Mouse (Mus musculus) testis, adult 2 months (tissue): ENCODE data around the gene Fcgrt. TPM values are rescaled to one million over a fixed set of nuclear protein-coding genes. Genes with fewer than 3 reads are reported as not detected.
"Not testable (repeated sequence)": the region's sequence is repeated elsewhere in the genome, so short reads cannot be mapped to it uniquely, and the experiment has no call there.

Experiments used
- H3K27ac ChIP-seq: fragments of 200-500 bp; 2 replicates; pipeline ENCODE4 v1.5.1; 2012; ENCODE audit warnings: low read depth, low read length; ENCODE audit not compliant: control insufficient read depth, insufficient read depth
- H3K27me3 ChIP-seq: fragments of 200-500 bp; 2 replicates; pipeline ENCODE4 v1.6.1; 2012; ENCODE audit warnings: mild to moderate bottlenecking, low read length, moderate library complexity; ENCODE audit not compliant: control insufficient read depth, insufficient read depth
- H3K36me3 ChIP-seq: fragments of 200-500 bp; 2 replicates; pipeline ENCODE4 v1.6.1; 2012; ENCODE audit warnings: mild to moderate bottlenecking, low read length; ENCODE audit not compliant: control insufficient read depth, insufficient read depth
- H3K4me1 ChIP-seq: fragments of 200-500 bp; 2 replicates; pipeline ENCODE4 v1.6.1; 2012; ENCODE audit warnings: low read length; ENCODE audit not compliant: control insufficient read depth, insufficient read depth
- H3K4me3 ChIP-seq: fragments of 200-500 bp; 2 replicates; pipeline ENCODE4 v1.5.1; 2012; ENCODE audit warnings: low read depth, mild to moderate bottlenecking, low read length, moderate library complexity, mixed read lengths; ENCODE audit not compliant: control insufficient read depth
- CTCF ChIP-seq: fragments of 200-500 bp; IDR thresholded peaks from 2 replicates; pipeline ENCODE4 v1.5.1; 2012; ENCODE audit warnings: low read depth, mild to moderate bottlenecking, inconsistent platforms, low read length, moderate library complexity; ENCODE audit not compliant: control insufficient read depth, insufficient read depth, insufficient replicate concordance
- POLR2A ChIP-seq: fragments of 200-500 bp; IDR thresholded peaks from 2 replicates; pipeline ENCODE4 v1.6.1; 2012; ENCODE audit warnings: low read depth, mild to moderate bottlenecking, inconsistent platforms, low read length, moderate library complexity; ENCODE audit not compliant: control insufficient read depth
- polyA plus RNA-seq: library from polyadenylated mRNA; depleted of rRNA; stranded (reverse); fragments of >200 nt; gene quantifications from 2 replicates; pipeline ENCODE4 v1.2.3, GENCODE M21; 2012; rRNA removed

Fcgrt gene
- 5.4 and 5.8 TPM in 2 replicates for polyA plus RNA-seq

DNA sequence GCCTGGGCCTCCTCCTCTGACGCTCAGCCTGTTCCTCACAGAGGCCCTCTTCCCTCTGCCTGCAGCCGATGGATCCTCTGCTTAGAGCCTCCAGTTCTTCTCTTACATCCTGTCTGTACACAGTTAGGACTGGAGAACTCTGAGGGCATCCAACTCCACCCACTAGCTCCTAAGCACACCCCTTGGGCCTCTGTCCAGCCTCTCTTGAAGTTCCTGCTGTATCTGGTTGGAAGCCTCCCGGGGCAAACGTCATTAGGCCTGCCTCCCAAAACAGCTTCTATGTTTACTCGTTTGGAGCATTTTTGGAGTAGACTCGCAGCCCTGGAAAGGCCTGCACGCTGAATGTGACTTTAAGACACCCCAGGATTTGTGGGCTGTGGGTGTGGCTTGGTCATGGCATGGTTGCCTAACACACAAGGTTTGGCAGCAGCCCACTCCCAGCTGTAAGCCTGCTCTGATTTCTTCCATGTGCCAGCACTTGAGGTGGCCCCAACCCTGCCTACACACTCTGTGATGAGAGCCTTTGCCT lies at the start of gene Fcgrt:
Fcgrt (minus strand) TSS at position 200 of the 529 bp plus-strand sequence.
- no peaks in the 10 kb centered on the region for H3K36me3 ChIP-seq
- no peak for TF ChIP-seq CTCF
- 0 out of 2 replicates have a peak, but pooled peaks have one; percentile 16 for TF ChIP-seq POLR2A
- H3K4me3 ChIP-seq: peak within 1 kb of the TSS; percentile 70
- H3K27ac ChIP-seq: peak within 1 kb of the TSS; percentile 84
- no peaks in the 10 kb centered on the region for H3K27me3 ChIP-seq
- no peaks in the 10 kb centered on the region for H3K4me1 ChIP-seq

- not testable (repeated sequence) for H3K4me1 ChIP-seq, H3K27ac ChIP-seq, H3K27me3 ChIP-seq, H3K4me3 ChIP-seq, H3K36me3 ChIP-seq
Observed at GRCm38 (mm10) chr7:45153052-45153451, 49.4 kb upstream of the Fcgrt start.

DNA sequence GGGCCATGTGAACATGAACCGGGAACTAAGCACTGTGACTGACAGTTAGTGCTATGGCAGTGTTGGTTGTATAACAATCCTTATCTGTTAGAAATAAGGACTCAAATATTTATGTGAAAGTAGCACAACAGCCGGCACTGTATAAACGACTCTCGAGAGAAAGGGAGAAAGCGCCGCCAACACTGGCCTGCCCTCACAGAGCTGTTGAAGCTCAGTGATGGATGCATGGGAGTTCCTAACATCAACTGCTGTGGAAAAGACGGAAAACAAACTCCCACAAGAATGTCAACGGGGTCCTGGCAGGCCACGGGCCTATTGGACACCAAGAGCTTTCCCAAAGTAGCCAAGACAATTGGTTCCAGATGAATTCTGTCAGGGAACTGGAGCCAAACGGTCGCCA lies 47.7 kb upstream of the Fcgrt start:
- no peak for TF ChIP-seq POLR2A
- TF ChIP-seq CTCF: no peak
- Histone ChIP-seq H3K4me1 (peaks cover 4% of the 10 kb centered on the region; the same call in 1 of the 2 replicates), H3K4me3 (no peak overlapping the region), H3K36me3 (peaks cover 2% of the 10 kb centered on the region; the same call in 1 of the 2 replicates), H3K27me3 (no peaks in the 10 kb centered on the region), H3K27ac (no peak overlapping the region)

DNA sequence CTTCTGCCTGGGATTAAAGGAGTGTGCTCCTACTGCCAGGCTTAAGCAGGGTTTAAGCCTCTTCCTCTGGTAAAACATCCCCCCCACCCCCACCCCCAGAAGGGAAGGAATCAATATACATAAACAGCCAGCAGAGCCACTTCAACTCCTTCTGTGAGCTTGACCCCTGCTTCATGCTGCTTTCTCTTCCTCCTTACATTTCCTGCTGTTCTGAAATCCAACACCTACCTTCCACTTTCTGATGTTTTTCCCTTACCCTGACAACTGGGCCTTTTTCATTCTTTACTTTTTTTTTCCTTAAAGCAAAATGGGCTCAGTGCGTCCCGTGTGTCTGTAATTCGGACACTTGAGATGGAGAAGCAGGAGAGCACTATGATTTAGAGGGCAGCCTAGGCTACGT lies 46.7 kb upstream of the Fcgrt start:
- Histone ChIP-seq H3K36me3 (no peaks in the 10 kb centered on the region), H3K27ac (no peak overlapping the region; the same call in 1 of the 2 replicates), H3K4me3 (no peak overlapping the region), H3K4me1 (peaks cover 2% of the 10 kb centered on the region; the same call in 1 of the 2 replicates), H3K27me3 (no peaks in the 10 kb centered on the region)
- no peak for TF ChIP-seq POLR2A
- TF ChIP-seq CTCF: no peak

- no peak for TF ChIP-seq CTCF
- no peak for TF ChIP-seq POLR2A
- Histone ChIP-seq H3K27me3 (no peaks in the 10 kb centered on the region), H3K27ac (no peak overlapping the region)
Observed at GRCm38 (mm10) chr7:45149545-45149944, 45.9 kb upstream of the Fcgrt start.

GRCm38 (mm10) chr7:45148534-45149098 lies 45.0 kb upstream of the Fcgrt start:
- Histone ChIP-seq H3K36me3 (no peaks in the 10 kb centered on the region), H3K27me3 (no peaks in the 10 kb centered on the region), H3K27ac (no peak overlapping the region), H3K4me3 (no peak overlapping the region), H3K4me1 (no peaks in the 10 kb centered on the region)
- TF ChIP-seq CTCF (no peak), POLR2A (no peak)

More at GRCm38 (mm10) chr7:45149545-45149944, 45.9 kb upstream of the Fcgrt start:
- Histone ChIP-seq H3K4me3 (no peak overlapping the region), H3K36me3 (no peaks in the 10 kb centered on the region), H3K4me1 (no peaks in the 10 kb centered on the region)

DNA sequence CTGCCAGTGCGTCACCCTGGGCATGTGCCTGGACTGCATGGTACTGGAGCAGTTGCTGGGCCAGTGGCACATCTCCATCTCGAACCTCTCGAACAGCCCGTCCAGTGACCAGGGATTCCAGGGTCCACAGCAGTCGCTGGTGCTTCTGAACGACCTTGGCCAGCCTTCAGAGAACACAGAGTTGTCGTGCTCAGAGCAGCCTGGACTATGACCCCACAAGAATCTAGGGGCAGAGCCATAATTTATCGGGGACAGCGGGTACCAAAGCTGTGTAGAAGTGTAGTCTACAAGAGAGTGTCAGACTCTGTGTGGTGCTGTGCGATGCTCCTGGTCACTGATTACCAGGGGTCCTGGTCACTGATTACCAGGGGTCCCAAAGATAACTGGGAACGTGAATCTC lies 44.2 kb upstream of the Fcgrt start:
- Histone ChIP-seq H3K36me3 (no peaks in the 10 kb centered on the region), H3K4me3 (no peak overlapping the region)

More for the DNA sequence above, 44.2 kb upstream of the Fcgrt start:
- no peaks in the 10 kb centered on the region for H3K4me1 ChIP-seq
- TF ChIP-seq CTCF (no peak), POLR2A (no peak)
- H3K27me3 ChIP-seq: no peaks in the 10 kb centered on the region
- H3K27ac ChIP-seq: no peak overlapping the region
